Comparison of ENCODE assay signal across 11 mouse cellular contexts in genomic region chr6:72761645-72762044, GRCm38 (mm10). TPM values are rescaled to one million over a fixed set of nuclear protein-coding genes. Genes with fewer than 3 reads are reported as not detected.
DNase-seq lines count a peak whose midpoint lies in the region; ATAC-seq and TF ChIP-seq lines count a peak whose summit lies in the region.
"Had no signal": no experiment of that assay in that cellular context is flagged by ENCODE, and none has a peak within 500 bp of the region (broad histone marks: within the 10 kb centered on the region; RNA-seq: fewer than 3 reads in every experiment).

No protein-coding gene starts in this region.

- H3K36me3 ChIP-seq in stomach, embryonic 16.5 days (ENCODE audit: control insufficient read depth, insufficient read depth, low read length), result no peaks in the 10 kb centered on the region
- no peaks in the 10 kb centered on the region for H3K36me3 ChIP-seq in stomach, postnatal 0 days (ENCODE audit: control insufficient read depth, insufficient read depth, low read length)
- peaks cover 6% of the 10 kb centered on the region; the same call in 1 of the 2 replicates for H3K36me3 ChIP-seq in kidney, embryonic 16.5 days (ENCODE audit: insufficient read depth, low read length)
- H3K36me3 ChIP-seq: heart, embryonic 15.5 days had no signal

- peaks cover 15% of the 10 kb centered on the region for H3K4me1 ChIP-seq in stomach, embryonic 16.5 days (ENCODE audit: control insufficient read depth, insufficient read depth, low read length)
- no peaks in the 10 kb centered on the region for H3K4me1 ChIP-seq in stomach, postnatal 0 days (replicated peaks; ENCODE audit: control insufficient read depth, insufficient read depth)
- peaks cover 35% of the 10 kb centered on the region for H3K4me1 ChIP-seq in kidney, embryonic 16.5 days (ENCODE audit: insufficient read depth, low read length)

- H3K9ac ChIP-seq in stomach, embryonic 16.5 days (ENCODE audit: low read length), result no peak overlapping the region
- H3K9ac ChIP-seq in stomach, postnatal 0 days (ENCODE audit: low read length), result no peak overlapping the region
- no peak overlapping the region for H3K9ac ChIP-seq in kidney, embryonic 16.5 days (replicated peaks; ENCODE audit: low read length)
- H3K9ac ChIP-seq: heart, embryonic 15.5 days had no signal

- no peak overlapping the region for H3K27ac ChIP-seq in stomach, embryonic 16.5 days (ENCODE audit: low read length)
- H3K27ac ChIP-seq in stomach, postnatal 0 days (replicated peaks), result no peak overlapping the region
- no peak overlapping the region for H3K27ac ChIP-seq in kidney, embryonic 16.5 days (ENCODE audit: low read length)
- H3K27ac ChIP-seq: heart, embryonic 15.5 days had no signal

- H3K9me3 ChIP-seq in stomach, embryonic 16.5 days (replicated peaks; ENCODE audit: control insufficient read depth, low read length), result no peaks in the 10 kb centered on the region
- no peaks in the 10 kb centered on the region for H3K9me3 ChIP-seq in stomach, postnatal 0 days (ENCODE audit: control insufficient read depth, low read length)
- no peaks in the 10 kb centered on the region for H3K9me3 ChIP-seq in kidney, embryonic 16.5 days (ENCODE audit: low read length)
- H3K9me3 ChIP-seq: heart, embryonic 15.5 days had no signal

- peak; percentile 36; the same call in 1 of the 2 replicates for ATAC-seq in stomach, embryonic 16.5 days (ENCODE audit: insufficient read depth, low FRiP score)
- no peak for ATAC-seq in stomach, postnatal 0 days (ENCODE audit: low FRiP score, low TSS enrichment)
- peak; percentile 22; the same call in 1 of the 2 replicates for ATAC-seq in kidney, embryonic 16.5 days (ENCODE audit: low FRiP score, low TSS enrichment)
- no peak for ATAC-seq in monocyte, adult 5-6 weeks (replicated peaks; ENCODE audit: insufficient number of reproducible peaks, low FRiP score, low TSS enrichment, poor library complexity, severe bottlenecking)

- no peaks in the 10 kb centered on the region for H3K27me3 ChIP-seq in stomach, embryonic 16.5 days (ENCODE audit: control insufficient read depth, insufficient read depth, low read length)
- no peaks in the 10 kb centered on the region for H3K27me3 ChIP-seq in stomach, postnatal 0 days (ENCODE audit: control insufficient read depth, insufficient read depth, low read length)
- no peaks in the 10 kb centered on the region for H3K27me3 ChIP-seq in kidney, embryonic 16.5 days (ENCODE audit: insufficient read depth, low read length)
- H3K27me3 ChIP-seq: heart, embryonic 15.5 days had no signal

- DNase-seq in heart, postnatal 4 days, result peak; percentile 27
- no peak for DNase-seq in heart, adult 8-10 months (ENCODE audit: low spot score)
- no peak for DNase-seq in stomach, postnatal 0 days (ENCODE audit: low spot score)
- no peak for DNase-seq in cerebellum, adult 8-10 months
- DNase-seq in spleen, postnatal 14 days (ENCODE audit: low spot score in 2 of 2), result no peak
- DNase-seq: cerebellum, adult 2 months; lung, postnatal 14 days had no signal

- H3K4me3 ChIP-seq in stomach, embryonic 16.5 days (replicated peaks; ENCODE audit: low read length), result no peak overlapping the region
- no peak overlapping the region for H3K4me3 ChIP-seq in stomach, postnatal 0 days (ENCODE audit: low read depth, low read length)
- no peak overlapping the region for H3K4me3 ChIP-seq in kidney, embryonic 16.5 days (ENCODE audit: low read length)
- H3K4me3 ChIP-seq: heart, embryonic 15.5 days had no signal

- TF ChIP-seq EP300 in stomach, postnatal 0 days (optimal IDR thresholded peaks at IDR 0.05), result no peak

- 13% methylated on average over 7 of the region's 7 CpGs for WGBS in stomach, embryonic 16.5 days
- WGBS in stomach, postnatal 0 days, result 7% methylated on average over 7 of the region's 7 CpGs
- WGBS in kidney, embryonic 16.5 days, result 19% methylated on average over 7 of the region's 7 CpGs

- H3K4me2 ChIP-seq in stomach, embryonic 16.5 days (ENCODE audit: low read depth, low read length), result no peak overlapping the region
- H3K4me2 ChIP-seq in stomach, postnatal 0 days (replicated peaks; ENCODE audit: low read depth), result no peak overlapping the region
- H3K4me2 ChIP-seq in kidney, embryonic 16.5 days (replicated peaks; ENCODE audit: low read depth, low read length), result no peak overlapping the region
- H3K4me2 ChIP-seq: heart, embryonic 15.5 days had no signal

- TF ChIP-seq CTCF in stomach, postnatal 0 days (IDR thresholded peaks at IDR 0.05; ENCODE audit: low read depth), result no peak

RNA-seq across cellular contexts. Expression of gene Tcf7l1, which starts 27.4 kb away (rescaled TPM):
- total RNA-seq in heart, postnatal 4 days (2021), result 10 to 100 TPM; 24.2 to 26.5 TPM
- 1 to 10 TPM; 6.8 to 9.2 (median 7.9) TPM for total RNA-seq in heart, adult 8-10 months (2022)
- polyA plus RNA-seq in stomach, embryonic 16.5 days (2015; fragmentation: Nextera tagmentation; extraction: Ambion mirVana), result 20.6 and 21.1 TPM in 2 replicates
- 11.1 and 12.2 TPM in 2 replicates for polyA plus RNA-seq in stomach, postnatal 0 days (2015; fragmentation: Nextera tagmentation; extraction: Ambion mirVana)
- polyA plus RNA-seq in kidney, embryonic 16.5 days (2015; fragmentation: Nextera tagmentation; extraction: Ambion mirVana), result 31.5 and 35.6 TPM in 2 replicates
- total RNA-seq in monocyte, adult 5-6 weeks (2017), result not detected in 3 replicates

Comparison
In these comparisons a context has a peak if more than half of its experiments do, and no peak if none do; other contexts are left out.
1. ATAC-seq: peak in stomach, embryonic 16.5 days (single experiment) and kidney, embryonic 16.5 days (single experiment); none in stomach, postnatal 0 days (single experiment) and monocyte, adult 5-6 weeks (single experiment).